Mouse (Mus musculus) liver, embryonic 14 days (tissue): ENCODE data around the gene Dnajc15. TPM values are rescaled to one million over a fixed set of nuclear protein-coding genes. Genes with fewer than 3 reads are reported as not detected.

Experiments
- polyA plus RNA-seq: library from polyadenylated mRNA; depleted of rRNA; stranded (reverse); fragments of >200 nt; gene quantifications from 2 replicates; pipeline ENCODE4 v1.2.3, GENCODE M21; 2012; rRNA removed

Dnajc15 gene
- polyA plus RNA-seq, result 8.2 and 8.3 TPM in 2 replicates

GRCm38 (mm10) chr14:77874304-77875241 is at the start of gene Dnajc15:
TSS of gene Dnajc15 (minus strand) at chr14:77875125.

GRCm38 (mm10) chr14:77904171-77904762 is 29.3 kb upstream of the Dnajc15 start, which contains the start of gene Epsti1:
TSS of gene Epsti1 (plus strand) at chr14:77904239.

Other genes starting within 250 kb of the Dnajc15 start
- gene Epsti1, start 29.1 kb upstream of the Dnajc15 start, polyA plus RNA-seq, result 1.3 and 1.8 TPM in 2 replicates
- not detected in 2 replicates for gene Fam216b, start 213.9 kb upstream of the Dnajc15 start, polyA plus RNA-seq